Mouse (Mus musculus) cerebellum, postnatal 4 days (tissue): ENCODE data around the gene Nemp2.
"Not testable (repeated sequence)": the region's sequence is repeated elsewhere in the genome, so short reads cannot be mapped to it uniquely, and the experiment has no call there.

ENCODE experiments used
- DNase-seq, 2 experiments: peaks; one replicate each; pipeline ENCODE4 v3.0.0; 2022; ENCODE audit warnings: low spot score in 2 of 2, mixed read lengths in 1 of 2

Nemp2 gene

DNA sequence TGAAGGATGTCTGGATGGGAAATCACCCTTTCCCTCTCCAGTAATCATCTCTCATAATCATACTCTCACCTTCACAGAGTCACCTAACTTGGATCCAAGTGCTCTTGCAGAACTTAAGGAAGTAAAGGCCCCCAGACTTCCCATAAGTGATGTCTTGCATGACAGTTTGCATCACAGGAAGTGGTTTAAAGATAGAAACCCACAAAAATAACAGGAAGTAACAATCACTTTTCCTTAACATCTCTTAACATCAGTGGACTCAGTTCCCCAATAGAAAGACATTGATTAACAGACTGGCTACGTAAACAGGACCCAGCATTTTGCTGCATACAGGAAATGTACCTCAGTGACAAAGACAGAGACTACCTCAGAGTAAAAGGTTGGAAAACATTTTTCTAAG is 22.9 kb downstream of the Nemp2 start:
- no peak for DNase-seq

DNA sequence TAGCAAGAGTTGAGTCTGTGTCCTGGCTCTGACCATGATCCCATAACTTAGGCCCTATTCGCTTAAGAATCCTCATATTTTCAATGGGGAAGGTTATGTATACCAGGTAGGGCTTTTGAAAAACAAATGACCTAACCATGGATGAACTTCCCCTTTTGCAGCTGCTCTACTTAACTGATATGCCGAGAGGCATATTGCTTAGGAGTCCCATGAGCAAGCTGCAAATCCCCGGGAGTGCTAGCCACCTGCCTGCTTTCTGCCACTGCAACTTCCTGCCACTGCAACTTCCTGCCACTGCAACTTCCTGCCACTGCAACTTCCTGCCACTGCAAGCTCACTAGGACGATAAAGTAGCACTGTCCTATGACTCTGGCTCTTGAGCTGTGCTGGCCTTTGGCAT is 24.6 kb downstream of the Nemp2 start:
- no peak for DNase-seq

DNA sequence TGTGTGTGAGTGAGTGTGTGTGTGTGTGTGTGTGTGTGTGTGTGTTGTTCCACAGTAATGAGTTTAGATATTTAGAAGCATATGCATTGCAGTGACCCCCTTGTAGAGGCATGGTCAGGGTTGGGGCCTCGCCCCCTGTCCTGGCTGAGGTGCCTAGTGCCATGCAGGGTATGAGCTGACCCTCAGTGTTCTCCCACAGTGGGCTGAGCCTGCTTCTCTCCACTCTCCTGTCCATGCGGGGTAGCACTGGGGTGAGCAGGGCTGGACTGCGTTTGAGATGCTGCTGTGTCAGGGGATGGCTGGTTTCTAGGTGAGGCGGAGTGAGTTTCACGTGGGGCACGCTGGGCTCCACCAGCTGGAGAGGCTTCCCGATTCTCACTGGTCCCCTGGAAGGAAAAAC is 27.7 kb downstream of the Nemp2 start:
- DNase-seq, result no peak

GRCm38 (mm10) chr1:52660278-52660677 is 29.8 kb downstream of the Nemp2 start:
- DNase-seq, result no peak

DNA sequence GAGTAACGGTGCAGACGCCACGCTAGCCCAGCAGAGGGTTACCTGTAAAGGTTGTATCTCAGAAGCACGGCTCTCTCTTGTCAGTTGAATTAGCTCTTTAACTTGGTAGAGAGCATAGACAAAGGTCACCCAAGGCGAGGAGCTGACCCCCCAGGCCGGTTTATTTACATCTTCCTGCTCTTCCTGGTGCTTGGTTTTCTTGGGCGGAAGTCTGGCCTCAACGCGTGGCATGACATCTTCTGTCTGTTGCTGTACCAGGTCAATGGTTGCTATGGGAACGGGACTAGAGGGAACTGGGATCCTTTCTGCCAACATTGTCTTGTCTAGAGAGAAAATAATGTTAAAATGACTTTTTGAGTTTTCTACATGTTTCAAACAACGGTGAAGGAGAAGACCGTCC is 30.3 kb downstream of the Nemp2 start:
- no peak for DNase-seq

DNA sequence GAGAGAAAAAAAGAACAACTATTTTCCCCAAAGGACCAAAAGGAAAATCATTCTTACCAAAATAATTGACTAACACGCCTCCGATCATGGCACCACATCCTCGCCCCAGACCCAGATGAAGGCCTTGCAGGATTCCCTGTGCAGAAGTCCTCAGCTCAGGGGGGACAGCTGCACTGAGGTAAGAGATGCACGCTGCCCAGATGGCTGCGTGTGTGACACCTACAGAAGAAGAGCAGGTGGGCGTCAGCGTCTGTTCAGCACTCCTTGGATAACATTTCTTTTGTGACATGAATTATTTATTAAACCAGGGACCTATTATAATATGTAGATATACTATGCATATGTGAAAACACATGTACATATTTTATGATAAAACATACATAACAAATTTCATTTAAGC is 32.7 kb downstream of the Nemp2 start:
- DNase-seq, result no peak

GRCm38 (mm10) chr1:52668743-52669323 is 38.3 kb downstream of the Nemp2 start:
- no peak for DNase-seq

DNA sequence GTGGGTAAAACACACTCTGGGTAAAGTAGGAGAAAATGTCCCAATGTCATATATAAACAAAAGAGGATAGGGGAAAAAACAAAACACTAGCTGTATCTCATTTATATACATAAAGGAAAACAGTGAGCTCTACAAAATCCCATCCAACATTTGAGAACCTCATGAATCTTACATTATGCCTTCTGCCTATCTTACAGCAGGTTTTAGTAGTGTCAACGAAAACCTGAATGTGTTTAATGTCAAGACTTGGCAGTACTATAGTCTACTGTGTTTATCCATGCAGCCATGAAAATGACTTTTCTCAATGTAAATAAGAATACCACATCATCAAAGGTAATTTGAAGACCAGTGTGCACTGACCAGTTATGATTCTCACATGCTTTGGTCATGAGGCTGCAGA is 39.4 kb downstream of the Nemp2 start:
- no peak for DNase-seq

DNA sequence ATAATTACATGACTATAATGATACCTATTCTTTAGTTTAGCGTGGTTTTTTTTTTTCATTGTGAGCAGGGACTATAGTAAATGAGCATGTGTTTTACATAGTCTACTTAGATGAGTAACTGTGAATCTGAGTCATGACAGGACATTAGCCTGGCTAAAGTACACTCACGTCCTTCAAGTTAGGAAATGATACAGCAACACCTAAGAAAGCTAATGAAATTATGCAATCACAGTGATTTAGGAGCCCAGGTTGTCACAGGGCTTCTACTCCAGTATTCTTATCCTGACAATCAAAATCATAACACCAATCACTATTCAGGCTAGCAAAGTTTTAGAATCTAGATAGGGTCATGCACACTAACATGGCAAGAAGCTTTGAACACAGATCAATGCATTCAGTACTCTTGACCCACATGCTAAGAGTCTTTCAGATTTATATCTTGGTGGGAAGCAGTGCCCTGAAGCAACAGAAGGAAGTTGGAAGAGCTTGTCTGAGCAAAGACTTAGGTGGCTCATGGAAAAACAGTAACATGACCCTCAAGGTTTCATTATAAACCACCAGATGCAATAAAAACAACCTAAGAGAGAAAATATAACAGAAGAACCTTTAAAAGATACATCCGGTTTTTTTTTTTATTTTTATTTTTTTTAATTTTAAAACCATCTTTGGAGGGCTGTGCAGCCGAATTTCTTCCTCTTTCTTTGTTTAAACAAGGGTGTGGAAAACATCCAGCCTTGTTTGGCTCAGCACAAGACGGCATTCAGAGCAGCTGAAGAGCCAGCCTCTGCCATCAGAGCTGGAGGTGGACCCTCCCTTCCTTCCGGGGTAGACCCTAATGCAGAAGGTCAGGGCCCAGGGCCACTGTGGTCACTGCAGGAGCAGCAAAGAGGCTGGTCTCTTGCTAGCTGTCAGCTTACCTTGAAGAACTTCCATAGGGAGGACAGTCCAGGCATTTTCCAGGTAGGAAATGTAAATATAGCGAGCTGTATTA is 45.4 kb downstream of the Nemp2 start:
- DNase-seq, result no peak

- DNase-seq, result peak in 1 of 2 experiments; percentile 59
Measured at GRCm38 (mm10) chr1:52676621-52677020, 46.1 kb downstream of the Nemp2 start.

GRCm38 (mm10) chr1:52683550-52683949 is 53.0 kb downstream of the Nemp2 start:
- DNase-seq, result no peak

- DNase-seq, result no peak
Measured at GRCm38 (mm10) chr1:52687636-52688035, 57.1 kb downstream of the Nemp2 start.

DNA sequence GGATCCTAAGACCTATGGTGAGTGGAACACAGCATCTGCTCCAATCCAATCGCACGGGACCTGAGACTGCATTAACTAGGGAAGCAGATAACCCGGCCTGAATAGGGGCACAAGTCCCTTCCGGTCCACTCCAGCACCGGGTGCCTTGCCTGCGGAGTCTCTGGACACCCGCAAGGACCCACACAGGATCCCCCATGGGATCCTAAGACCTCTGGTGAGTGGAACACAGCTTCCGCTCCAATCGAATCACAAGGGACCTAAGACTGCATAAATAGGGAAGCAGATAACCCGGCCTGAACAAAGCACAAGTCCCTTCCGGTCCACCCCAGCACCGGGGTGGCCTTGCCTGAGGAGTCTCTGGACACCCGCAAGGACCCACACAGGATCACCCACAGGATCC is 64.0 kb downstream of the Nemp2 start:
- DNase-seq, result not testable (repeated sequence)
